Mouse (Mus musculus) cortical plate, adult 2 months (tissue): ENCODE measurements around the gene Slc25a35.

Source experiments
- CTCF ChIP-seq: fragments of 200-500 bp; IDR thresholded peaks from 2 replicates; pipeline ENCODE4 v1.5.1; 2011; ENCODE audit warnings: mild to moderate bottlenecking, control low read depth, low read length; ENCODE audit not compliant: insufficient read depth; ENCODE audit errors: extremely low read depth
- POLR2A ChIP-seq: fragments of 200-500 bp; IDR thresholded peaks from 2 replicates; pipeline ENCODE4 v1.6.1; 2011; ENCODE audit warnings: mild to moderate bottlenecking, low read length, control low read depth; ENCODE audit not compliant: insufficient read depth; ENCODE audit errors: extremely low read depth

- no peak for TF ChIP-seq CTCF
- no peak for TF ChIP-seq POLR2A
Observed at GRCm38 (mm10) chr11:68966554-68966953, 1.4 kb upstream of the Slc25a35 start.
